Mouse (Mus musculus) megakaryocyte, embryonic 14.5 days (primary cell): ENCODE results near the gene Celf2. TPM values are rescaled to one million over a fixed set of nuclear protein-coding genes. Genes with fewer than 3 reads are reported as not detected.

Experiments used
- H3K27me3 ChIP-seq: replicated peaks from 2 replicates; pipeline ENCODE3; 2012; ENCODE audit warnings: inconsistent platforms
- H3K36me3 ChIP-seq: replicated peaks from 2 replicates; pipeline ENCODE3; 2012; ENCODE audit warnings: low read length, inconsistent platforms, mixed read lengths
- H3K4me1 ChIP-seq: 2 replicates; pipeline ENCODE4 v1.6.1; 2012; ENCODE audit warnings: inconsistent platforms
- H3K4me3 ChIP-seq: replicated peaks from 2 replicates; pipeline ENCODE3; 2012; ENCODE audit warnings: moderate library complexity, mild to moderate bottlenecking, inconsistent platforms
- H3K9me3 ChIP-seq: 2 replicates; pipeline ENCODE4 v1.6.1; 2012; ENCODE audit warnings: inconsistent platforms
- FLI1 ChIP-seq: IDR thresholded peaks from 2 replicates; pipeline ENCODE4 v1.6.1; 2012; ENCODE audit warnings: low read length, inconsistent platforms, mixed read lengths
- GATA1 ChIP-seq: IDR thresholded peaks from 3 replicates; pipeline ENCODE4 v1.6.1; 2012; ENCODE audit warnings: mixed read lengths, low read length, inconsistent platforms, borderline replicate concordance
- polyA plus RNA-seq: library from polyadenylated mRNA; stranded (reverse); fragments of >175 nt; gene quantifications from 2 replicates; pipeline ENCODE4 v1.2.3, GENCODE M21; 2012; ENCODE audit warnings: low replicate concordance; ENCODE audit not compliant: insufficient read depth

Celf2 gene
- polyA plus RNA-seq, 1 experiment: 4.8 TPM

DNA sequence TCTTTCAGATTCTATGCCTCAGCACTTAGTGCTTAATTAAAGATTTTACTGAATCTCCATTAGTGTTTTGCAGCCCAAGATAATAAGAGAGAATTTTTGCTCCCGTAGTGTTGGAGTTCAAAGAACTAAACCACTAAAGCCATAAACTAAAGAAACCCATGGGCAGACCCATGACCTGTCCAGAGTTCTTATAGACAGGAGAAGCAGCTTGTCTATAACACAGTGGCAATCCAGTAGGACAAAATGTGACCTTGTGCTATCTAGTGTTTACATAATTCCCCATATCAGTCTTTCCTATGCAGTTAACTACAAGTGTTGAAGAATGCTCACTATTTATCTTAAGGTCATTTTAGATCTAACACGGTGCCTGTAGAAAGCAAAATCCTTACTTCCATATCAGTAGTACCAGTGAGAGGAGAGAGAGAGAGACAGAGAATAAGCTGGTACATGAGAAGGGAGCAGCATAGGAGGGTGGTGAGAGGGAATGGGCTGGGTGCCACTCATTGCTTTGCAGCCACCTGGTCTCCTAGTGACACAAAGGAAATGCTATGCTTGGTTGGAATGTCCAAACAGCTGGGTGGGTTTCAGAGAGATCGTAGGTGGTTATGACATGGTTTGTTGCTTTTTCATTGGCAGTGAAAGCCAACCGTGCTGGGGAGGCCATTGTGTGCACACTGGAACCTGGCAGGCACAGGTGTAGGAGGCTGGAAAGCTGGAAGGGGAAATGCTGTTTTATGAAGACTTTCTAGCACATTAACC is 162.5 kb downstream of the Celf2 start:
- Histone ChIP-seq H3K9me3 (peaks cover 12% of the 10 kb centered on the region), H3K36me3 (no peaks in the 10 kb centered on the region), H3K4me3 (no peak overlapping the region), H3K27me3 (no peaks in the 10 kb centered on the region), H3K4me1 (no peaks in the 10 kb centered on the region)
- TF ChIP-seq FLI1: no peak
- no peak for TF ChIP-seq GATA1

DNA sequence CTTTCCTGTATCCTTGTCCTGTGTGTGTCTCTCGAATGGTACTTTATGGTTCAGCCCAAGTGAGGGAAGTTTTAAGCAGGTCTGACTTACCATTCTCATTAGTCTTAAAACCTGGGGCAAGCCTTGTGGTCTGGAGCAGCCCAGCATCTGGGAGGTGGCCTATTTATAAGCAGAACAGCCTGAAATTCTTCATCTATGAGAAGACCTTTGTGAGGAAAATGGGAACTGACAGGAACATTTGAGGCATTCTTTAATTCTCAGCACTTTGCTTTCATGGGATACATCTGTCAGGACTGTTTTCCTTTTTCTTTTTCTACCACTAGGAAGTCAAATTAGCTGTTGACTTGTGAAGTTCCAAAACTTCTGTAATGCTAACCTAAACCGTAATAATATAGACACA is 164.4 kb downstream of the Celf2 start:
- Histone ChIP-seq H3K9me3 (peaks cover 12% of the 10 kb centered on the region), H3K4me1 (no peaks in the 10 kb centered on the region), H3K27me3 (no peaks in the 10 kb centered on the region), H3K4me3 (no peak overlapping the region), H3K36me3 (no peaks in the 10 kb centered on the region)
- TF ChIP-seq GATA1 (no peak), FLI1 (no peak)

DNA sequence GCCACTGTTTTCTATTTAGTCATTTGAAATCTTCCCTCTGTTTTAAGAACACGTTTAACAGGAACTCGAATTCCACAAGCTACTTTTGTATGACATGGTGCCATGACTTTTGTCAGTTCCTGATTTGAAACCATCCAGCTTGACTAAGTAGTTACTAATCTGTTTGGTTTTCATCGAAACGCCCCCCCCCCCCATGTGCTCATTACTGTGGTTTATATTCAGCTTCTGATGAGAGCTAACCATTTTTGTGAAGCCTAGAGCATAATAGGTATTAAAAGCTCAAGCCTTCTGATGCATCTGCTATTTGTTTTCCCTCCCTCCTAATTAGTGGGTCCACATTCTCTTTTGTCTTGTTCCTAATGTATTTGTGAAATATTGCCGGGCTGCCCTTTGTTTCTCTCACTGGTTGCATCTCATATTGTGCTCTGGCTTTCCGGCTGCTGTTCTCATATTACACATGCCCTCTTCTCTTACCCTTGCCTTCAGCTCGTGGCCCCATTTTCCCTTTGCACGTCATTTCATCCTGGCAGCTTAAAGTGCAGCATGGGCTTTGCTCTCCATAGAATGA is 166.4 kb downstream of the Celf2 start:
- TF ChIP-seq GATA1 (no peak), FLI1 (no peak)
- Histone ChIP-seq H3K4me1 (no peaks in the 10 kb centered on the region), H3K4me3 (no peak overlapping the region), H3K27me3 (no peaks in the 10 kb centered on the region), H3K36me3 (no peaks in the 10 kb centered on the region), H3K9me3 (peaks cover 7% of the 10 kb centered on the region; the same call in 1 of the 2 replicates)

DNA sequence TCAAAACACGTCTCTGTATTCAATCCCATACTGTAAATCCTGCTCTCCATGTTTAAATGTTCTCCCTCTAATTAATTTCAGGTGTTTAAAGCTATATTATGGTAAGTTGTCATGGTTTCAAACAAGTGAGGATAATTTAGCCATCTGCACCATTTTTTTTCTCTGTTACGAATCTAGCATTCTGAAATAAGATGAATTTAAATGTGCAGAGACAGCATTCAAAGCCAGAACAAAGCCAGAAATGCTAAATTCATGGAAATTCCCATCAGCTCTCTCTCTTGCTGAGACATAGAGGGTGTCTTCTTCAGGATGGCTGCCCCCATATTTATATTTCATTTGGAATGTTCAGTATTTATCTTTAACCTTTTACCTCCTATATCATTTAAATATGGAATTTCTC is 174.5 kb downstream of the Celf2 start:
- H3K36me3 ChIP-seq: no peaks in the 10 kb centered on the region
- H3K4me1 ChIP-seq: no peaks in the 10 kb centered on the region
- no peak overlapping the region for H3K4me3 ChIP-seq
- TF ChIP-seq FLI1 (no peak), GATA1 (no peak)
- no peaks in the 10 kb centered on the region for H3K9me3 ChIP-seq
- H3K27me3 ChIP-seq: no peaks in the 10 kb centered on the region

DNA sequence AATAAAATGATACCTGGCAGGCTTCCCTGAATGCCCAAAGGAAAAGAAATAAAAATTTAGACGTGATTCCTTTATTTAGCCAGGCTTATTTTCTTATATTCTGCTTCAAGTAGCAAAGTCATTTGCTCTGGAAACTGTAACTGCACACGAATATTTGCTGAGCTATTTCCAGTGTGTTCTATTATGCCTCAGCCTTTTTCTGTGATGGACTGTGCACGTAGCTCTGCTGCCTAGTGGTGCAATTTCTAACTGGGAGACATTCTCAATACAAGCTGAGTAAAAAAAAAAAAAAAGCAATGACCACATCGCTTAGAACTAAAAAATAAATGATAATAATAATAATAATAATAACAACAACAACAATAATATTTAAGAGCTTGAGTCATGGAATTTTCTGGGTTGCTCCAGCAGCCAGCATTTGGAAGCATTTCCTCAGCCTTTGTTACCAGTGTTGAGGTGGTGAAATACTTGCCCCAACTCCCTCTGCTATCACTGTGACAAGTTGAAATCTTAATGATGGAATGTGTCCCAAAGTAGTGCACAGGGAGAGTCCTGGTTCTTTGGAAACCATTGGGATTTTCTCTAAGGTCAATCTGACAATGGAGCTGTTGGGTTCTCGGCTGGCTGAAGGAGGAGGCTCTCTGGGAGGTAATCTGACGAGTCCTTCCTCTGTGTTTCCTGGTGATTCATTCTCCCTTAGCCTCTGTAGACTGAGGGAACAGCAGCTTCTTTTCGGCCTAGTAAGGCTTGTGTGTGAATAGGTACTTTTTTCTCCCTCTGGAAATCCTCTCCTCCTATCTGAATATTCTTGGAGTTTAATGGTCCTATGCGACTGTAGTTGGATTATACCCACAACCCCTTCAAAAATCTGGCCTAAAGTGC is 181.1 kb downstream of the Celf2 start:
- Histone ChIP-seq H3K36me3 (no peaks in the 10 kb centered on the region), H3K9me3 (no peaks in the 10 kb centered on the region)
- TF ChIP-seq GATA1 (no peak), FLI1 (no peak)

DNA sequence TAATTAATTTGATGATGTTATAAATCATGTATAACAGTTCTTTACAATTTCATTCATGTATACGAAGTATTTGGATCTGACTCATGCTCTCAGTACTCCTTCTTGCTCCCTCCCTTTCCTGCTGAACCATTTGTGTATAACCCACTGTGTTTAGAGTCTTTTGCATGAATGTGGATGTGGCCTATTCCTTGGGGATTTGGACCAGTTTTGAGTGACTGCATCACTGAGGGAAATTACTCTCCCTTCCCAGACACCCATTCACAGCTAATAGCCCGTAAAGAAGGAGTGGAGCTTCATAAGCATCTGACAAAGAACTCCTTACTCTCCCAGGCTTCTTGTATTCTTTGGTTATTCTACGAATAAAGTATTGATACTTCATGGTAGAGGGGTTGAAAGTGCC is 189.6 kb downstream of the Celf2 start:
- Histone ChIP-seq H3K27me3 (no peaks in the 10 kb centered on the region), H3K4me1 (no peaks in the 10 kb centered on the region), H3K36me3 (no peaks in the 10 kb centered on the region), H3K4me3 (no peak overlapping the region), H3K9me3 (no peaks in the 10 kb centered on the region)
- TF ChIP-seq FLI1 (no peak), GATA1 (no peak)

More for the DNA sequence above, 181.1 kb downstream of the Celf2 start:
- Histone ChIP-seq H3K27me3 (no peaks in the 10 kb centered on the region), H3K4me3 (no peak overlapping the region), H3K4me1 (no peaks in the 10 kb centered on the region)

DNA sequence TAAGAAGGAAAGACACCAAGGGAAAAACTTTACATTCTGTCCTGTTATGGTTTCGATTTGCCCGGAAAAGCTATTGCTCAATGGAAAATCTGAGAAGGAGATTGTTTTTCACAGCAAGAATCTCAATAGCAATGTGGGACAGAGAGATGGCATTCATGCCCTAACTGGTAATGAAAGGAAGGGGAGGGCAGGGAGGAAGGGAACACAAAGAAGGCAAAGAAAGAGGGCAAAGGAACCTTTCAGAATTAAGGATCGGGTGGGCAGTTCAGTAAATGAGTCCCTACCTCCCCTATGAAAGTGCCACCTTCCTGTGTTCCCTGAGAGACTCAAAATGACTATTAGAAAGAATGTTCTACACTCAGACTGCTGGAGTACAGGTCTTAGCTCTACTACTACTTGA is 197.6 kb downstream of the Celf2 start:
- H3K27me3 ChIP-seq: no peaks in the 10 kb centered on the region
- TF ChIP-seq FLI1: no peak
- no peaks in the 10 kb centered on the region for H3K36me3 ChIP-seq
- no peak overlapping the region for H3K4me3 ChIP-seq
- H3K4me1 ChIP-seq: no peaks in the 10 kb centered on the region
- no peaks in the 10 kb centered on the region for H3K9me3 ChIP-seq

DNA sequence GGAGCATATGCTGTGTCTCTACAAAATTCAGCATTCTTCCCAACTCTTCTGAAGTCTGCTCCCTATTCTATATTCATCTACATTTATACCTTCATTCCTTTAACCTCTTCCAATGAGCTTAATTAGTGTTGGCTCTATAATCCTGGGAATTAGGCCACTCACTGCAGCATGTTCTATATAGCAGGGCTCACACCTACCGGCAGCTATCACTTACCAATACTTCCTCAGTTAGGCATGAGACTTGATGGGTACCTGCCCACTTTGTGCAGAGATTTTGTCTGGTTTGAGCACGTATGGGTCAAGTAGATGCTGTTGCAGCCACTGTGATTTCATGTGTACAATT is 198.6 kb downstream of the Celf2 start:
- H3K27me3 ChIP-seq: no peaks in the 10 kb centered on the region
- no peak for TF ChIP-seq FLI1
- no peak for TF ChIP-seq GATA1
- H3K4me3 ChIP-seq: no peak overlapping the region
- H3K9me3 ChIP-seq: no peaks in the 10 kb centered on the region
- H3K4me1 ChIP-seq: no peaks in the 10 kb centered on the region
- no peaks in the 10 kb centered on the region for H3K36me3 ChIP-seq

DNA sequence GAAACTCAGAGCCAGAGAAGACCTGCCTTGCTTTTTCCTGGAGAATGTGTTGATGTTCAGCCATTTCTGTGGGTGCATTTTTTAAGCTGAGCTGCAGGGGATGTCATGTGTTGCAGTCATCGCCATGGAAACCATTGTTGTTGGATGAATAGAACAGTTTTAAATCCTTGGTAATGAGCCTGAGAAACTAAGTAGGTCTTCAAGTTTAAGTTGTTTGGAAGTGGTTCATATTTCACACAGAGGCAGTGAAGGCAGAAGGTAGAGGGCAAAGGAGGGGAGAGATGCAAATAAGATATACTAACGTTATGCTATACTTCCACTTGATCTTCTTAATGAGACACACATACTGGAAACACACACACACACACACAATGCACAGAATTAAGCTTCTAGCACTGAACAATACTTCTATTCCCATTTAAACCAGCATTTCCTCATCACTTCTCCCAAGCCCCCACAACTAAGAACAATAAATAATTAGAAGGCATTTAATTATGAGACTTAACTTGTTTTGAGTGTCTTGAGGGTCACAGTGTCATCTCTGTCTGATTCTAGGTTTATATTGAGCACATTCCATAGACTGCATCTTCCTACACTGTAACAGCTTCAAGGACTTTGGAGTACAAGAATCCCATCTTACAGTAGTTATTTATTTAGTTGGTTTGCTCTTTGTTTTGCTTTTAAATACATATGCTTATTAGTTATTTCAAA is 199.1 kb downstream of the Celf2 start:
- H3K4me3 ChIP-seq: no peak overlapping the region
- no peaks in the 10 kb centered on the region for H3K4me1 ChIP-seq
- TF ChIP-seq GATA1: no peak
- TF ChIP-seq FLI1: no peak
- H3K9me3 ChIP-seq: no peaks in the 10 kb centered on the region
- H3K36me3 ChIP-seq: no peaks in the 10 kb centered on the region
- H3K27me3 ChIP-seq: no peaks in the 10 kb centered on the region
